Mouse (Mus musculus): ENCODE measurements around the gene Gm16181. TPM values are rescaled to one million over a fixed set of nuclear protein-coding genes. Genes with fewer than 3 reads are reported as not detected.

Gm16181 gene
- polyA plus RNA-seq, 1 experiment from 2014 or later, result 0.41 TPM

DNA sequence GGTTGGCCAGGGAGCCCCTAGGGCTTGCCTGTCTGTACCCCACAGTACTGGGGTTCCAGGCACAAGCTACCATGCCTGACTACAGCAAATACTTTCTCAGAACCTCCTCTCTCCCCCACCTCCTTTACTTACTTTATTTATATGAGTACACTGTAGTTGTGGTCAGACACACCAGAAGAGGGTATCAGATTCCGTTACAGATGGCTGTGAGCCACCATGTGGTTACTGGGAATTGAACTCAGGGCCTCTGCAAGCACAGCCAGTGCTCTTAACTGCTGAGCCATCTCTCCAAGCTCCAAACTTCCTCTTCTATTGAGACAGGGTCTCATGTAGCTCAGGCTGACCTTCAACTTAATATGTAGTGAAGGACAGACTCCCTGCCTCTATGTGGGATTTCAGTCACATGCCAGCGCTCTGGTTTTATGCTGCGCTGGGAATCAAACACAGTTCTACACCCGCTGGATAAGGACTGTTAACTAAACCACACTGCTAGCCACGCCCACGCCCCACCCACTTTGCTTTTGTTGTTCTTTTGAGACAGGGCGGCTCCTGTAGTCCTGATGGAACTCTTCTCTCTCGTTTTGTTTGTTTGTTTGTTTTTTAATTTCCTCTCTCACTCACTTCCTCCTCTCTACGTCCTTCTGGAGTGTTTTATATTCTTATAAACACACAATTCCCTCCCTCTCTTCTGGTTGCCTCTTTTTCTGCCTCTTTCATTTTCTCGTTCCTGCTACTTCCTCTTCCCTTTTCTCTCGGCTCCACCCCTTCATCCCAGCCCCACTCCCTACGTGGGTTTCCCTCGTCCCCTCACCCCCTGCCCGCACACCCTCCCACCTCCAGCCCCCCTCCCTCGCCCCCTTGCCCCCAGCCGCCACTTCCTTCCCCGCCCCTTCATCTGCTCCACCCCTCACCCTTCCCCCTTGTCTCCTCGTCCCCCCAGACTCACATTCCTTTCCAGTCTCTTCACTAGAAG, 34.7 kb upstream of the Gm16181 start:
- no peaks in the 10 kb centered on the region for H3K36me3 ChIP-seq (ENCODE audit: control insufficient read depth, insufficient read depth)
- H3K9ac ChIP-seq (ENCODE audit: low read length), result peak overlapping the region; percentile 63
- no peaks in the 10 kb centered on the region for H3K27me3 ChIP-seq (ENCODE audit: control insufficient read depth, insufficient read depth, low read length)
- peak overlapping the region; percentile 11 for H3K27ac ChIP-seq (ENCODE audit: low read length)
- ATAC-seq (replicated peaks; ENCODE audit: extremely low read depth, insufficient read depth, low FRiP score), result peak; percentile 49; the same call in 1 of the 2 replicates
- peak overlapping the region; percentile 65 for H3K4me2 ChIP-seq (ENCODE audit: low read depth, low read length)
- H3K4me1 ChIP-seq (ENCODE audit: control insufficient read depth, insufficient read depth, low read length), result no peaks in the 10 kb centered on the region
- no peaks in the 10 kb centered on the region for H3K9me3 ChIP-seq (replicated peaks; ENCODE audit: control insufficient read depth, low read length)
- peak overlapping the region; percentile 57 for H3K4me3 ChIP-seq (ENCODE audit: low read length)
- WGBS, result 2% methylated on average over 18 of the region's 18 CpGs

DNA sequence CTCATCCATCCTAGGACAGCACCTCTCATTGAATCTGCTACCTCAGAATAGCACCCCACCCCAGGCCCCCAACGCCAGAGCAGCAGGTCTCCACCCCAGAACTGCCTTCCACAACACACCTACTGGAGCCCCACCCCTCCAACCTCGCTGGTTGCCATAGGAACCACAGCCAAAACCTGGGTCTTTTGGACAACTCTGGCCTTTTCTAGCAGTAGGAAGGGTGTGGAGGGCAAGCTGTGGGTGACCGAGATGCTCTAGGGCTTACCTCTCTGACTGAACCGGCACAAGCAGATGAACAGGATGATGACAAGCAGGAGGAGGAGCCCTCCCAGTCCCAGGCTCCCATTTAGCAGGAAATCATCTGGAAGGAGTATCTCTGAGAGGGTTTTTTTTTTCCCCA, 34.0 kb upstream of the Gm16181 start:
- Histone ChIP-seq H3K27ac (ENCODE audit: low read length) (peak overlapping the region; percentile 11), H3K27me3 (ENCODE audit: control insufficient read depth, insufficient read depth, low read length) (no peaks in the 10 kb centered on the region), H3K4me3 (ENCODE audit: low read length) (peak overlapping the region; percentile 57), H3K4me1 (ENCODE audit: control insufficient read depth, insufficient read depth, low read length) (no peaks in the 10 kb centered on the region), H3K36me3 (ENCODE audit: control insufficient read depth, insufficient read depth) (no peaks in the 10 kb centered on the region), H3K9ac (ENCODE audit: low read length) (peak overlapping the region; percentile 63), H3K9me3 (replicated peaks; ENCODE audit: control insufficient read depth, low read length) (no peaks in the 10 kb centered on the region), H3K4me2 (ENCODE audit: low read depth, low read length) (peak overlapping the region; percentile 65)
- 4% methylated on average over 4 of the region's 4 CpGs for WGBS
- ATAC-seq (replicated peaks; ENCODE audit: extremely low read depth, insufficient read depth, low FRiP score), result 0 out of 2 replicates have a peak, but pooled peaks have one; percentile 8

- 74% methylated on average over 4 of the region's 4 CpGs for WGBS
- H3K4me1 ChIP-seq (ENCODE audit: control insufficient read depth, insufficient read depth, low read length), result no peaks in the 10 kb centered on the region
- no peaks in the 10 kb centered on the region for H3K27me3 ChIP-seq (ENCODE audit: control insufficient read depth, insufficient read depth, low read length)
- no peaks in the 10 kb centered on the region for H3K9me3 ChIP-seq (replicated peaks; ENCODE audit: control insufficient read depth, low read length)
- H3K4me2 ChIP-seq (ENCODE audit: low read depth, low read length), result no peak overlapping the region
- no peak overlapping the region for H3K9ac ChIP-seq (ENCODE audit: low read length)
- ATAC-seq (replicated peaks; ENCODE audit: extremely low read depth, insufficient read depth, low FRiP score), result no peak
- H3K27ac ChIP-seq (ENCODE audit: low read length), result 0 out of 2 replicates have a peak overlapping the region, but pooled peaks have one; percentile 24
- no peaks in the 10 kb centered on the region for H3K36me3 ChIP-seq (ENCODE audit: control insufficient read depth, insufficient read depth)
- no peak overlapping the region for H3K4me3 ChIP-seq (ENCODE audit: low read length)
These were observed 33.3 kb upstream of the Gm16181 start for GRCm38 (mm10) chr17:35187345-35187744.

DNA sequence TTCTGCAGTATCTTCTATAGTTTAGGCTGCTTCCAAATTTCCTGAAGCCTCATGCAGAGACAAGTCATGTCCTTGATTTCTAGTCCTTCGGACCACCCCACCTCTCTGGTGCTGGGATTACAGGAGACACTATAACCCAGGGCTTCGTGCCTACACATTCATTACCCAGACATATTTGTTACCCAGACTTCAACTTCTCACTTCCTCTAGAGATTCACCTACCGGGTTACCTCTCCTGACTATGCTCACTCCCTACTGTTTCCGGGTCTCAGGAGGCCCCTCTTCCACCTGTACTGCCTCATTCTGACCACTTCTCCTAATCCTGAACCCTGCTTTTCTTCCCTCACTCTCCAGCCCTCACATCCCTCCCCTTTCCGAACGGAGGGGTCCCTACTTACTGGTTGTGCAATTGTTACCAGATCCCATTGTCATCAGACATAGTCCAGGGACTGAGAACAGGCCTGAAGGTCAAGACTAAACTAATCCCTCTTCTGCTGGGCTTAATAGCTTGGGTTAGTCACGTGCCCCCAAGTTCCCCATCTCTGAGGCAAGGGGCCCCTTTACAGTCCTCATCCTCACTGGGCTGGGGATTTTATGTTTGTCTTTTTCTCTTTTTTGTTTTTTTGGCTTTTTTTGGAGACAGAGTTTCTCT, 32.5 kb upstream of the Gm16181 start, which contains the start of gene Lst1:
Lst1 (minus strand) TSS at position 481 of the 652 bp plus-strand sequence.
- WGBS, result 67% methylated on average over 7 of the region's 7 CpGs
- Histone ChIP-seq H3K9me3 (replicated peaks; ENCODE audit: control insufficient read depth, low read length) (no peaks in the 10 kb centered on the region), H3K4me3 (ENCODE audit: low read length) (no peak within 1 kb of the TSS), H3K27ac (ENCODE audit: low read length) (peak within 1 kb of the TSS; percentile 40), H3K27me3 (ENCODE audit: control insufficient read depth, insufficient read depth, low read length) (no peaks in the 10 kb centered on the region), H3K4me1 (ENCODE audit: control insufficient read depth, insufficient read depth, low read length) (no peaks in the 10 kb centered on the region), H3K9ac (ENCODE audit: low read length) (no peak within 1 kb of the TSS), H3K36me3 (ENCODE audit: control insufficient read depth, insufficient read depth) (no peaks in the 10 kb centered on the region), H3K4me2 (ENCODE audit: low read depth, low read length) (no peak within 1 kb of the TSS)
- ATAC-seq (replicated peaks; ENCODE audit: extremely low read depth, insufficient read depth, low FRiP score), result no peak

- H3K4me2 ChIP-seq (ENCODE audit: low read depth, low read length), result no peak overlapping the region
- H3K4me3 ChIP-seq (ENCODE audit: low read length), result no peak overlapping the region
- no peaks in the 10 kb centered on the region for H3K36me3 ChIP-seq (ENCODE audit: control insufficient read depth, insufficient read depth)
- H3K9ac ChIP-seq (ENCODE audit: low read length), result no peak overlapping the region
- 0 out of 2 replicates have a peak, but pooled peaks cover 2% of the 10 kb centered on the region for H3K27me3 ChIP-seq (ENCODE audit: control insufficient read depth, insufficient read depth, low read length)
- H3K27ac ChIP-seq (ENCODE audit: low read length), result peak overlapping the region; percentile 24; the same call in 1 of the 2 replicates
- WGBS, result 41% methylated on average over 1 of the region's 1 CpGs
- H3K9me3 ChIP-seq (replicated peaks; ENCODE audit: control insufficient read depth, low read length), result no peaks in the 10 kb centered on the region
- no peak for ATAC-seq (replicated peaks; ENCODE audit: extremely low read depth, insufficient read depth, low FRiP score)
- no peaks in the 10 kb centered on the region for H3K4me1 ChIP-seq (ENCODE audit: control insufficient read depth, insufficient read depth, low read length)
These were observed 31.4 kb upstream of the Gm16181 start for GRCm38 (mm10) chr17:35189186-35189585.

- peaks cover under 1% of the 10 kb centered on the region for H3K4me1 ChIP-seq (ENCODE audit: control insufficient read depth, insufficient read depth, low read length)
- peak overlapping the region; percentile 8; the same call in 1 of the 2 replicates for H3K27ac ChIP-seq (ENCODE audit: low read length)
- peaks cover 6% of the 10 kb centered on the region for H3K27me3 ChIP-seq (ENCODE audit: control insufficient read depth, insufficient read depth, low read length)
- no peaks in the 10 kb centered on the region for H3K36me3 ChIP-seq (ENCODE audit: control insufficient read depth, insufficient read depth)
- H3K4me3 ChIP-seq (ENCODE audit: low read length), result no peak overlapping the region
- H3K9me3 ChIP-seq (replicated peaks; ENCODE audit: control insufficient read depth, low read length), result no peaks in the 10 kb centered on the region
- ATAC-seq (replicated peaks; ENCODE audit: extremely low read depth, insufficient read depth, low FRiP score), result no peak
- no peak overlapping the region for H3K4me2 ChIP-seq (ENCODE audit: low read depth, low read length)
- H3K9ac ChIP-seq (ENCODE audit: low read length), result no peak overlapping the region
- WGBS, result 56% methylated on average over 4 of the region's 4 CpGs
These were observed 30.5 kb upstream of the Gm16181 start for GRCm38 (mm10) chr17:35190096-35190495.

- no peak overlapping the region for H3K4me2 ChIP-seq (ENCODE audit: low read depth, low read length)
- H3K27me3 ChIP-seq (ENCODE audit: control insufficient read depth, insufficient read depth, low read length), result peaks cover 14% of the 10 kb centered on the region
- 46% methylated on average over 2 of the region's 2 CpGs for WGBS
- H3K4me3 ChIP-seq (ENCODE audit: low read length), result no peak overlapping the region
- H3K4me1 ChIP-seq (ENCODE audit: control insufficient read depth, insufficient read depth, low read length), result peaks cover 10% of the 10 kb centered on the region
- H3K9ac ChIP-seq (ENCODE audit: low read length), result no peak overlapping the region
- H3K36me3 ChIP-seq (ENCODE audit: control insufficient read depth, insufficient read depth), result no peaks in the 10 kb centered on the region
- H3K9me3 ChIP-seq (replicated peaks; ENCODE audit: control insufficient read depth, low read length), result no peaks in the 10 kb centered on the region
- no peak for ATAC-seq (replicated peaks; ENCODE audit: extremely low read depth, insufficient read depth, low FRiP score)
- no peak overlapping the region for H3K27ac ChIP-seq (ENCODE audit: low read length)
These were observed 28.9 kb upstream of the Gm16181 start for GRCm38 (mm10) chr17:35191723-35192122.

GRCm38 (mm10) chr17:35192924-35193323, 27.7 kb upstream of the Gm16181 start:
- H3K27me3 ChIP-seq (ENCODE audit: control insufficient read depth, insufficient read depth, low read length), result peaks cover 18% of the 10 kb centered on the region
- peaks cover 10% of the 10 kb centered on the region for H3K4me1 ChIP-seq (ENCODE audit: control insufficient read depth, insufficient read depth, low read length)
- 78% methylated on average over 5 of the region's 5 CpGs for WGBS
- ATAC-seq (replicated peaks; ENCODE audit: extremely low read depth, insufficient read depth, low FRiP score), result no peak
- H3K27ac ChIP-seq (ENCODE audit: low read length), result no peak overlapping the region
- no peak overlapping the region for H3K9ac ChIP-seq (ENCODE audit: low read length)
- no peaks in the 10 kb centered on the region for H3K36me3 ChIP-seq (ENCODE audit: control insufficient read depth, insufficient read depth)
- no peak overlapping the region for H3K4me3 ChIP-seq (ENCODE audit: low read length)
- no peaks in the 10 kb centered on the region for H3K9me3 ChIP-seq (replicated peaks; ENCODE audit: control insufficient read depth, low read length)
- H3K4me2 ChIP-seq (ENCODE audit: low read depth, low read length), result no peak overlapping the region
